Mouse (Mus musculus) heart, adult 18-20 months (tissue): ENCODE measurements around the gene Mex3a. TPM values are rescaled to one million over a fixed set of nuclear protein-coding genes. Genes with fewer than 3 reads are reported as not detected.
A peak's percentile ranks its signal among the peaks of the same experiment; 100 is the strongest.

ENCODE experiments used
- DNase-seq, 2 experiments: peaks; one replicate each; pipeline ENCODE4 v3.0.0; 2021 to 2022; ENCODE audit warnings: mixed read lengths in 1 of 2
- total RNA-seq, 2 experiments: library from RNA; stranded (reverse); gene quantifications; 2 replicates each; pipeline ENCODE4 v1.2.3; 2021

The Mex3a gene
- total RNA-seq, 2 experiments from 2014 or later, result 0.26 to 0.35 TPM

DNA sequence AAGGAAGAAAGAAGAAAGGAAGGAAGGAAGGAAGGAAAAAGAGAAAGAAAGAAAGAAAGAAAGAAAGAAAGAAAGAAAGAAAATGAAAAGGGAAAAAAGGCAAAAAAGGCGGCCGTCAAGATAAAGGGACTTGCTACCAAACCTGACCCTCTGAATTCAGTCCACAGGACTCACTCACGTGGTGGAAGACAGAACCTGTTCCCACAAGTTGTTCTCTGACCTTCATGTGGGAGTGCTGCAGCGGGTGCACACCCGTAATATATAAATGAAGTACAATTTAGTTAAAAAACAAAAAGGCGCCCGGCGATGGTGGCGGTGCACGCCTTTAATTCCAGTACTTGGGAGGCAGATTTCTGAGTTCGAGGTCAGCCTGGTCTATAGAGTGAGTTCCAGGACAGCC, 3.5 kb upstream of the Mex3a start:
- DNase-seq, result no peak

DNA sequence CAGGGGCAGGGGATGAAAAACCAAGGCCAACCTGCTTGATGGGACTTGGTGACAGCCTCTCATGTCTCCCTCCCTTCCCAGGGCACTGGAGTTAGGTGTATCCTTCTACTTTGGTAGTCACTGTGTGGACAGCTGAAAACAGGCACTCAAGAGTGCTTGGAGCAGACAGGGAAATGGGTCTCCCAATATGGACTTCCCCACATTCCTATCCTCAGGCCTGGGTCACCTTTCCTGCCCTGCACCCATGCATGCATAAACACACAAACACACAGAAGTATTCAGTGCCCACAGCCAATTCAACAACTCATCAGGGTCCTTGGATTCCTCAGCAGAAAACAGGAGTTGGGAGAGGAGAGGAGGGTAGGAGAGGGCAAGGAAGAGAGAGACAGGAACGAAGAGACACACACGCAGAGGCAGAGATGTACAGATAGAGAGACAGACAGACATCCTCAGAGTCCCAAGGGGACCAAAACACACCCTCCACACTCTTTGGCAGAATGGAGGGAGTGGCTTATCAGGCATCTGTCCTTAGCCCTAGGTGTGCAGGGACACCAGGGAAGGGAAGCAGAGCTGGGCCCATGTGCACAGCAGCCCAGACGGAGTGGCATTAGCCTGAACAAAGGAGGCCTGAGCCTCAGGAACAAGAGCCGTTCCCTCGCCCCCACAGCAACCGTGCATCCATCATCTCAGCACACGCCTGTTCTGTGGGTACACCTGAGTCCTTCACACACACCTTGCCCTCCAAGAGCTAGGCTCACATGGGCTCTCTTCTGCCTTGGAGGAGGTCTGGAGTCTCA, 2.8 kb upstream of the Mex3a start:
- no peak for DNase-seq

DNA sequence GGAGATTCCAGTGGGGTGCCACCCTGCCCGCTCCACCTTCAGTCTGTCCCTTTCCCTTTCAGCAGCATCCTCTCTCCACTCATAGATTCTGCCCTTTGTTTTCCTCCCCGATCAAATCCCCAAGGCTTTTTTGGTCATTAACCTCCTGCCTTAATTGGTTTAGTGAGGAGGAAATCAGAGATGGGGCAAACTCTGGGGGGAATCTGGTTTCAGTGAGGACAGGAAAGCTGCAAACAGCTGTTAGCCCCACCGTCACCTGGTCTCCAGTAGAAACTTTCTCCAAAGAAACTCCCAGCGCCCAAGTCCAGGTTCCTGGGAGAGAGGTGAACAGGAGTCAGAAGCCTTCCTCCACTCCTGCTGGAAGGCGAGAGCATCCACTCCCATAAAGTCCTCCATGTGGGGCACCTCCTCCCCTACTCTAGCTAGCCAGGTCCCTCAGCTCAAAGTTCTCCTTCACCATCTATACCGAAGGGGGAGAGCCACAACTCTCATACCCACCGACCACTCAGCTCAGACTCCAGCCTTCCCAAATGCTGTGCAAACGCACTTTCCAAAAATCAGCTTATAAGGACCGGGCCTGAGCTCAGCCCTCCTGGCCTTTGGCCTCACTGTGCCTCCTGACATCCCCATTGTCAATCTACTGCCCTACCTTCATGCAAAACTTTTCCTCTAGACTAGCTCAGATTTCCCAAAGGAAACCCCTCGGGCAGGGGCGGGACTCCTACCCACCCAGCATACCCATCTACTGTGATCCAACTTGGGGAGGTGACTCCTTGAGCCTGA, 1.9 kb upstream of the Mex3a start:
- no peak for DNase-seq

DNA sequence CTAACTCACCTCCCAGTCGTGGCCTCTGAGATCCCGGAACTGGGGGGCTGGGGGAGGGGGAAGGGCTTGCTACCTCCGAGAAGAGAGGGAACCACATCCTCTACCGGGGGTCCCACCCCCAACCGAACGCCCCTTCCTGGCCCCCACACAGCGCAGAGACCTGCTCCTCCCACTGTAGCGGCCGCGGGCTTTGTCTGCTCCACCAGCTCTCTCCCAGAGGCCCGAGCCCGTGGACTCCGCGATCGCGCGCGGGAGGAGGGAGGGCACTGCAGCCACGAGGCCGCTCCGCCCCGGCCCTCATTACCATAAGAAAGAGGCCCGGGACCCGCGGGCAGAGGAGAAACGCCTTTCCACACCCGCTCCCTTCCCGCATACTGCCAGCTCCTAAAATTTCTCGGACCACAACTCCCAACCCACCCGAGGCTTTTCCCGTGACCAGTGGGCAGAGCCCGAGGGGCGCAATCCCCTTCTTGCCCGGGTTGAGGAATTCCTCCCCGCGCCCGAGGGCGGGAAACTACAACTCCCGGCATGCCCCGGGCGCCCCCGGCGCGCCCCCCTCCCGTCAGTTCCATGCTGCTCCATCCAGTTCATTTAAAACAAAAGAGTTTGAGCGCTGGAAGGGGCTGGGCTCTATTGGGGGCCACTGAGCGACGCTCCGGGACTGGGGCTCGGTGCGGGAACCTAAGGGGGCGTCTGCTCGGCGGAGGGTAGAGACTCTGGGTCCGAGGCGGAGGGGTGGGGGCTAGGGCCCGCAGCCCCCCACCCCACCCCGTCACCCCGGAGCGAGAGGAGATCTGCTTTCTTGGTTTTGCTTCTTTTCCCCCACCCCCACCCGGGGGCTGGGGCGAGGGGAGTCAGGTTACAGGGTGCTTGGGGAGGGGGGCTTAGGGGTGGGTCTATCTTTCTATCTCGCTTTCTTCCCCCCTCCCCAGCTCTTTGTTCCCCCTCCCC, 572 bp upstream of the Mex3a start:
- peak; percentile 88 to 92 for DNase-seq

DNA sequence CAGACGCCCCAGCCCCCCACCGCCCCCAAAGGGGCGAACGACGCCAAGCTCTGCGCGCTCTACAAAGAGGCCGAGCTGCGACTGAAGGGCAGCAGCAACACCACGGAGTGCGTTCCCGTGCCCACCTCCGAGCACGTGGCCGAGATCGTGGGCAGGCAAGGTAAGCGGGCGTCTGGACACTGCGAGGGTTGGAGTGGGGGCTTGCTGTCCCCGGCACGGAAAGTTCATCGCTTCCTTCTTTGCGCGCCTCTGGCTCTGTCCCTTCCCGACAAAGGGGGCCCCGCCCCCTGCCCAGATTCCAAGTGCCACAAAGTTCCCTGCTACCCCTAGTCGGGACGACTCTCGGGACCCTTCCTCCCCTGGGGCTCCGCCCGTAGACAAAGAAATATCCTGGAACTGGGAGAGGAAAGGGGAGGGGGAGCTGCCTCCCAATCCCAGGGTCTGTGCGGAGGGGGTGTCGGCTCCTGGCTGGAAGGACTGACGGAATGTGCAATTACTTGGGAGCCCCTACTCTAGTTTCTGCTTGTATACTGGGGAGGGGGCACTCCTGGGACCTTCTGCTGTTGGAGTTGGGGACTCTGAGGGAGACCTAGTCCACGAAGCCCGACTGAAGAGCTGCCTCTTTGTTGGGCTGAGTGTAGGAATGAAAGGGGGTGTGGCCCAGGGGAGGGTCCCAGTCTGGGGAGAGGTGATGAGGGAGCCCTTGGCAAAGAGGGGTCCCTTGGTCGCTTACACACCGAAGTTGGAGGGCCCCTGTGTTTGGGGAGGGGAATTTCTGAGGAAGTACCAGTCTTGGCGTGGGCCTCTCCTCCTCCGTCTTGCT, 705 bp downstream of the Mex3a start:
- no peak for DNase-seq

DNA sequence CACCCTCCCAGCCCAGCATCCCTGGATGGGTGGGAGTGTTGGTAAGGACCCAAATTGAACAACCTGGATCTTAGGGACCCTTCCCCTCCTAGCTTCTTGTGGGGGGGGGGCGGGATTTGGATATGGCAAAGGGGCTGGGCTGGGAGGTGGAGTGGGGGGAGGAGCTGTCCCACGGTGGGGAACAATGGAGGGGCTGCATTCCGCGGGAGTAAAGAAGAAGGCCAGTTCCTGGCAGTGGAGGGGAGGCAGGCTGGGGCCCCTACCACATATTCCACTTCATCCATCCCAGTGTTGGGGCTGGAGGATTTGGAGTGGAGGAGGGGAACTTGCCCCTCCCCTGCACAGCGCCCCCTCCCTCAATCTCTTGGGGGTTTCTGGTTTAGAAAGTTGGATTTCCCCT, 1.5 kb downstream of the Mex3a start:
- DNase-seq, result no peak

DNA sequence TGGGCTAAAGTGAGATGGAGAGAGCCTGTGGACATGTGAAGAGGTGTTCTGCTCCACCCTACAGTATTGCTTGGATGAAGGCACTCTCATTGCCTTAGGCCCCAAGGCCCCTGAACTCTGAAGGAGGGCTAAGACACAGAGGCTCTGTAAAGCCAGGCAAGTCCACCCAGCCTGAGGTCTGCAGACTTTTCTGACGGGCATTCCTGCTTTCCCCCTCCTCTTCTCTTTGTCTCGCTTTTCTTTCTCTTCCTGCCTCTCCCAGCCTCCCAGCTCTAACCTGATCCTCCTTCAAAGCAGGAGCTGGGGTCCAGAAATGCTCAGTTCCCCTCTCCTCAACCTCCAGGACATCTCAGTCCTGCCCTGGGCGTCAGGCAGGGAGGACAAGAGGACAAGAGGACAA, 2.8 kb downstream of the Mex3a start:
- DNase-seq, result no peak

DNA sequence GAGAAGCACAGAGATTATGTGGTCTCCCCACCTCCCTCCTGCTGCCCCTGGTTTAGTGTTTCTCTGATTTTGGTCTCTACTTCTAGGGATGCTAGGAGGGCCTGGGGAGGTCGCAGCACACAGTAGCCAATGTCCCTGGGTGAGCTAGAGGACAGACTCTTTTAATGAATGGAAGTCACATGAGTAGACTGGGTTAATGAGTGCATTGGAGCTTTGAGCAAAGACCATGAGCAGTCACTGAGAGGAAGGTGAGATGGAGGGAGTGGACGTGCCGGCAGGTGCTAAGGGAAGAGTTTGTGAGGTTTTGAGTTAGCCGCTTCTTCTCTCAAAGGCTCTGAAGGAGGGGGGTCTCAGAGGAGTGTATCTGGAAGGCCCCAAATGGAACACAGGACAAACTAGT, 3.3 kb downstream of the Mex3a start:
- DNase-seq, result no peak

DNA sequence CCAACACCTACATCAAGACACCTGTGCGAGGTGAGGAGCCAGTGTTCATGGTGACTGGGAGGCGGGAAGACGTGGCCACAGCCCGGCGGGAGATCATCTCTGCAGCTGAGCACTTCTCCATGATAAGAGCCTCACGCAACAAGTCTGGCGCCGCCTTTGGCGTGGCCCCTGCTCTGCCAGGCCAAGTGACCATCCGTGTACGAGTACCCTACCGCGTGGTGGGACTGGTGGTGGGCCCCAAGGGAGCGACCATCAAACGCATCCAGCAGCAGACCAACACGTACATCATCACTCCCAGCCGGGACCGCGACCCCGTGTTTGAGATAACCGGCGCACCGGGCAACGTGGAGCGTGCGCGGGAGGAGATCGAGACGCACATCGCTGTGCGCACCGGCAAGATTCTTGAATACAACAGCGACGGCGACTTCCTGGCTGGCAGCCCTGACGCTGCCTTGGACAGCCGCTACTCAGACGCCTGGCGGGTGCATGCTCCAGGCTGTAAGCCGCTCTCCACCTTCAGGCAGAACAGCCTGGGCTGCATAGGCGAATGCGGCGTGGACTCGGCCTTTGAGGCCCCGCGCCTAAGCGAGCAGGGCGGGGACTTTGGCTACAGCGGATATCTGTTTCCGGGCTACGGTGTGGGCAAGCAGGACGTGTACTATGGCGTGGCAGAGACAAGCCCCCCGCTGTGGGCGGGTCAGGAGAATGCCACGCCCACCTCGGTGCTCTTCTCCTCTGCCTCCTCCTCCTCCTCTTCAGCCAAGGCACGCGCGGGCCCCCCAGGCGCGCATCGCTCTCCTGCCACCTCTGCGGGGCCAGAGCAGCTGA, 4.1 kb downstream of the Mex3a start:
- DNase-seq, result peak; percentile 85 to 91

DNA sequence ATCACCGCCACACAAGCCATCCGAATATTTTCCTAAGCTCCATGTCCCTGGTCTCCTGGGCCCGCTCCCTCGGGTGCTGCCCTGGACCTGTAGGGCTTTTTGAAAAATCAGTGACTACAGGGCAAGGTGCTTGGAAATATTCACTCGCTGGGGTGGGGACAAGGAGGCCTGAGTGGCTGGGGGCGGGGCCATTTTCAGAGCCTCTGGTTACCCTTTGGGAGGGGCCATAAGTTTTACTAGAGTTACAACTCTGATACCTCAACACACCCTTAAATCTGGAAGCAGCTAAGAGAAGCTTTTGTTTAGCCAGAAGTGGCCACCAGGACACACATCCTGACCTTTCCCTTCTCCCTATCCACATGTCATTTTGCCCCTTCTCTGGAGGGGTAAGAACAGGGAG, 5.0 kb downstream of the Mex3a start:
- no peak for DNase-seq

DNA sequence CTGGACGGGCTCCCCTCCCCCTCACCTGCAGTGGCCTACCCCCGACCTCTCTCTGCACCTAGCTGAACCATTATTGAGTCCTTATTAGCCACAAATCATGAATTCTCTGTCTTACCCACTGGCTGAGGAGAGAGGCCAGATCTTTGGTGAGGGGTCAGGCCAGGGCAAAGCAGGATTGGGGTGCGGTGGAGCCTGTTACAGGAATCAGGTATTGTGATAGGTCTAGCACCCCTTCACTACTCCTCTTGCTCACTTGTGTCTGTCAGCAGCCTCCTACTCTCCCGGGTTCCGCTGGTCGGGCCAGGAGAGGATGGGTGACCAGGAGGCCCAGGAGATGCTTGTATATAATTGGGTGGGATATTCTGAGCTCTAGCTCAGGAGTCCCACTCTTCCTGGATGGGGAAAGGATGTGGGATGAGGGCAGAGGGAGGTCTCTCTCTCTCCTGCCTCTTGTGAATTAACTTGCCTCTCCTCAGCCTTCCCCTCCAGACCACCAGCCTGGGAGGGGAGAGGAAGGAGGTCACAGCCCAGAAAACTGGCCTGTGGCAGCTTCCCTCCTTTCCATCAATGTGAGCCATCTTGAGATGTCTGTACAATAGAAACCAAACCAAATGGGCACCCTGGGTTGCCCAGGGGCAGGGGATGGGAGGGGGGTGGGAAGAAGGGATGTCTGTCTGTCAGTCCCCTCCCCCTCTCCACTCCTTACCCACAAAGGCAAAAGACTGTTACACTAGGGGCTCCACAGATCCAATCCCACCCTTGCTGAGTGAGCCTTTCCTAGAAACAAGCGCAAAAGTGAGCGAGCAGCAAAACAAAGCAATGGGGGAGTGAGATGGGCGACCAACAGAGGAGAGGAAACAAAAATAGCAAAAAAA, 6.3 kb downstream of the Mex3a start:
- no peak for DNase-seq

- no peak for DNase-seq
Measured at GRCm38 (mm10) chr3:88539397-88539796, 7.2 kb downstream of the Mex3a start.

DNA sequence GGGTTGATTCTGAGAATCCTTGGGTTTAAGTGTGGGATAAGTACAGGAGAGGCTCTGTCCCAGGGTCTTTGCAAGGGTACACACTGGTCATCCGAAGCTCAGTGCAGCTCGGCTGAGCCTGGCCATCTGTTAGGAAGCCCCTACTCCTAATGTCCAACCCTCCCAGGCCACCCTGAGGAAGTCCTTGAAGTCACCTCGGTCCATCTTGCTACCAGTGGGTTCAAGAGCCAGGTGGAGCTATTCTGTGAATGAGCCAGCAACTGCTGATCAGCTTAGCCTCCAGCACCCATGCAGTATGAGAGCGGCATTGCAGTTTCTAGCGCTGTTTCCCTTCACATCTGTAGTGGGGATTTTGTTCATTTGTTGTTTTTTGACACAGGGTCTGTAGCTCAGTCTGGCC, 7.9 kb downstream of the Mex3a start:
- DNase-seq, result no peak

DNA sequence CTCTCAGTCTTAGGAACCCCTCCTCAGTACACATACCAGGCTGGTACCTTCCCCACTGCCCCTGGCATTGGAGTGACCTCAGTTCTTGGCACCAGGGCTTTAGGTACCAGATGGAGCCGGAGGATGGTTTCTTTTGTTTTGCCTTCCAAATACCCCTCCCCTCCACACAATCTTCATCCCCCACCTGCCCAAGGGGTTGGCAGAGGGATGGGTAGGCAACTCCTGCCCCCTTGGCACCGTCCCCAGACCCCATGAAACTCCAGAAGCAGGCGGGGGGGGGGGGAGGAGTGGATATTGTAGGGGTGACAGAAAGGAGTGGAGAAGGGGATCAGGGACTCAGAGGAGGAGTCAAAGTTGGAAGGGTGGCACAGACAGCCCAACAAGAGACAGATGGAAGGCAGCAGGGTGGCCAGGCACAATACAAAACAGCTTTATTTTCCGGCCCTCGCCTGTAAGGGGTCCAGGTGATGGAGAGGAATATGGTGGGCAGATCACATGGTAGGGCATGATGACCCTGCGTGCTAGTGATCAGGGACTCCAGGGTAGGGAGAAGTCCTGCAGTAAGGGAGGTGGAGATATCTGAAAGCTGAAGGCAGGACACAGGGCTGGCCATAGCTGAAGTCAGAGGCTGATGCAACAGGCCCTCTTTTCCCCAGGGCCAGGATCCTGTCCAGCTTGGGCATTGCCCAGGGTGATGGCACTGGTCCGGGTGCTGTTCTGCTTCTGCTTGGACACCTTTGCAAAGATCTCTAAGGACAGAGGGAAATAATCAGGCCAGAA, 9.6 kb downstream of the Mex3a start:
- DNase-seq, result no peak

DNA sequence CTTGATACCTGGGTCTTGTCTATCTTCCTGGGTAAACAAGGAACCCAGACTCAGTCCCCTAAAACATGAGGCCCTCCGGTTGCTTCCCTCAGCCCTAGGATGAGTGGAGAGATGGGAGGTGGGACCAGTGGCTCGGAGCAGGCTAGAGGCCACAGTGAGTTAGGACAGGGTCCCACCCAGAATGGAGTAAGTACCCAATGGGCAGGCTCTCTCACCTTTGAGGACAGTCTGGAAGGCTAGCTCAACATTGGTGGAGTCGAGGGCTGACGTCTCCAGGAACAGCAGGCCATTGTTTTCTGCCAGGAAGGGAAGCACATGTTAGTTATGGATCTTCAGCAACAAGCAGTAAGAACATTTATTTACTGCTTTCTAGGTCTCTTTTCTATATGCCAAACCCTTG, 10.3 kb downstream of the Mex3a start:
- DNase-seq, result no peak

GRCm38 (mm10) chr3:88543174-88543573, 11.0 kb downstream of the Mex3a start:
- no peak for DNase-seq

DNA sequence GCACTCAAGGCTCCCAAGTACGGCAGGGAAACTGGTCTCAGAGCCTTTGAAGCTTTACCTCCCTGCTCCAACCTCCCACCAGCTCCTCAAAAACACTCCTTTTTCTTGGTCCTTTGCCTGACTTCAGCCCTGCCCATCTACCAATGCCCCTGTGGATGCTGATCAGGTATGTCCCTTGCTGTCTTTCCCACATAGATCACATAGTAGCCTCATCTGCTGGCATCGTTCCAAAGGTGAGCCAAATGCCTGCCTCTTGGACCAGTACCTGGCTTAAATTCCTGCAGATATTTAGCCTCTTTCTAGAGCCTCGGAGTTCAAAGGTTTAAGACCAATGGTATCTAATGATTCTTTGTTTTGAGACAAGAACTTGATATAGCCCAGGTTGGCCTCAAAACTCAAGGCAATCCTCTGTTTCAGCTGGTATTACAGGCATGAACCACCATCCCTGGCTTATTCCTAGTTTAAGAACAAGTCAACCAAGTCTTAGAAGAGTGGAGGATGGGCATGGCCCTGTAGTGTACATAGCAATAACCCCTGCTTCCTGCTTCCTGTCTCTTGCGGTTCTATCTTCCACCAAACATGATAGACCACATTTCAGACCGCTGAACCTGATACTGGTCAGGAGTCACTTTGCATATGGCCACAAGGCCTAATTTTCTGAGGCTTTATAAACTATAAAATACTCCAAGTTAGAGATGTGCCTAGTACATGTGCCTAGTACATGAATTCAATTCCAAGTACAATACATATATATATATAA, 11.6 kb downstream of the Mex3a start:
- DNase-seq, result no peak

- no peak for DNase-seq
Measured at GRCm38 (mm10) chr3:88544514-88544913, 12.3 kb downstream of the Mex3a start.
